Mouse (Mus musculus) intestine, postnatal 0 days (tissue): ENCODE results near the gene Lca5l. TPM values are rescaled to one million over a fixed set of nuclear protein-coding genes. Genes with fewer than 3 reads are reported as not detected.

ENCODE experiments used
- ATAC-seq: fragments of 200-750 bp; cut with Nextera tagmentation; 2 replicates; pipeline ENCODE4 v1.8.0; 2017; ENCODE audit warnings: mild to moderate bottlenecking, moderate TSS enrichment, moderate library complexity
- H3K27ac ChIP-seq: fragments of 300-500 bp; sonication (generic); 2 replicates; pipeline ENCODE4 v1.5.1; 2014; ENCODE audit warnings: mild to moderate bottlenecking, low read depth, low read length, moderate library complexity
- H3K27me3 ChIP-seq: fragments of 300-500 bp; sonication (generic); replicated peaks from 2 replicates; pipeline ENCODE4 v1.6.1; 2014; ENCODE audit warnings: low read length, mixed read lengths; ENCODE audit not compliant: control insufficient read depth, insufficient read depth
- H3K36me3 ChIP-seq: fragments of 300-500 bp; sonication (generic); 2 replicates; pipeline ENCODE4 v1.6.1; 2014; ENCODE audit warnings: mild to moderate bottlenecking, moderate library complexity; ENCODE audit not compliant: control insufficient read depth, insufficient read depth
- H3K4me1 ChIP-seq: fragments of 300-500 bp; sonication (generic); replicated peaks from 2 replicates; pipeline ENCODE4 v1.6.1; 2014; ENCODE audit warnings: antibody characterized with exemption, low read length, mixed read lengths; ENCODE audit not compliant: control insufficient read depth, insufficient read depth
- H3K4me2 ChIP-seq: fragments of 300-500 bp; sonication (generic); replicated peaks from 2 replicates; pipeline ENCODE4 v1.6.1; 2014; ENCODE audit warnings: low read depth, mild to moderate bottlenecking, moderate library complexity
- H3K4me3 ChIP-seq: fragments of 300-500 bp; sonication (generic); 2 replicates; pipeline ENCODE4 v1.5.1; 2014; ENCODE audit warnings: low read depth, low read length
- H3K9ac ChIP-seq: fragments of 300-500 bp; sonication (generic); 2 replicates; pipeline ENCODE4 v1.6.1; 2014; ENCODE audit warnings: mild to moderate bottlenecking, low read depth, low read length
- H3K9me3 ChIP-seq: fragments of 300-500 bp; sonication (generic); 2 replicates; pipeline ENCODE4 v1.6.1; 2016; ENCODE audit warnings: mixed run types; ENCODE audit not compliant: control insufficient read depth
- CTCF ChIP-seq: sonication (generic); IDR thresholded peaks from 2 replicates; pipeline ENCODE4 v1.5.1; 2016; ENCODE audit warnings: low read depth, mild to moderate bottlenecking, control low read depth, antibody characterized with exemption, moderate library complexity
- WGBS: fragments of 180-500 bp; shearing (Covaris S2); extraction: QIAGEN DNeasy Blood & Tissue Kit; methylation state at CpG from one replicate; pipeline ENCODE4 v1.1.7; 2014; 5-methylcytosine and 5-hydroxymethylcytosine counted together
- polyA plus RNA-seq: library from polyadenylated mRNA; unstranded; fragments of >200 nt; fragmentation: Nextera tagmentation; extraction: Ambion mirVana; gene quantifications from 2 replicates; pipeline ENCODE4 v1.2.1, GENCODE M21; 2015

Lca5l gene
- polyA plus RNA-seq, 1 experiment from 2014 or later = 0.44 TPM

- H3K4me1 ChIP-seq = no peaks in the 10 kb centered on the region
- no peak for TF ChIP-seq CTCF
- H3K9me3 ChIP-seq = no peaks in the 10 kb centered on the region
- H3K27ac ChIP-seq = no peak overlapping the region
- no peaks in the 10 kb centered on the region for H3K36me3 ChIP-seq
- WGBS = 70% methylated on average over 8 of the region's 8 CpGs
- no peak for ATAC-seq
- H3K4me2 ChIP-seq = no peak overlapping the region
- no peak overlapping the region for H3K4me3 ChIP-seq
- H3K27me3 ChIP-seq = no peaks in the 10 kb centered on the region
- H3K9ac ChIP-seq = no peak overlapping the region
These were observed 37.0 kb upstream of the Lca5l start for GRCm38 (mm10) chr16:96229044-96229555.

- no peak for ATAC-seq
These were observed 36.4 kb upstream of the Lca5l start for GRCm38 (mm10) chr16:96228438-96228837.

GRCm38 (mm10) chr16:96222452-96222851 lies 30.4 kb upstream of the Lca5l start:
- no peak for ATAC-seq
- Histone ChIP-seq H3K9me3 (no peaks in the 10 kb centered on the region), H3K9ac (no peak overlapping the region), H3K27me3 (no peaks in the 10 kb centered on the region), H3K4me3 (no peak overlapping the region), H3K4me1 (no peaks in the 10 kb centered on the region), H3K27ac (no peak overlapping the region), H3K36me3 (no peaks in the 10 kb centered on the region), H3K4me2 (no peak overlapping the region)
- 79% methylated on average over 1 of the region's 1 CpGs for WGBS
- no peak for TF ChIP-seq CTCF

More at GRCm38 (mm10) chr16:96228438-96228837, 36.4 kb upstream of the Lca5l start:
- Histone ChIP-seq H3K36me3 (no peaks in the 10 kb centered on the region), H3K9me3 (no peaks in the 10 kb centered on the region), H3K27ac (no peak overlapping the region), H3K9ac (no peak overlapping the region), H3K4me3 (no peak overlapping the region), H3K27me3 (no peaks in the 10 kb centered on the region), H3K4me2 (no peak overlapping the region), H3K4me1 (no peaks in the 10 kb centered on the region)
- WGBS = 39% methylated on average over 13 of the region's 13 CpGs
- no peak for TF ChIP-seq CTCF

GRCm38 (mm10) chr16:96221959-96222358 lies 29.9 kb upstream of the Lca5l start:
- Histone ChIP-seq H3K4me1 (no peaks in the 10 kb centered on the region), H3K27me3 (no peaks in the 10 kb centered on the region), H3K9me3 (no peaks in the 10 kb centered on the region), H3K4me2 (no peak overlapping the region), H3K4me3 (no peak overlapping the region), H3K36me3 (no peaks in the 10 kb centered on the region), H3K9ac (no peak overlapping the region), H3K27ac (no peak overlapping the region)
- no peak for ATAC-seq
- TF ChIP-seq CTCF = no peak
- WGBS = 80% methylated on average over 3 of the region's 3 CpGs

GRCm38 (mm10) chr16:96221491-96221890 lies 29.4 kb upstream of the Lca5l start:
- no peaks in the 10 kb centered on the region for H3K36me3 ChIP-seq
- no peaks in the 10 kb centered on the region for H3K27me3 ChIP-seq
- no peaks in the 10 kb centered on the region for H3K4me1 ChIP-seq
- 69% methylated on average over 5 of the region's 5 CpGs for WGBS
- no peak overlapping the region for H3K4me2 ChIP-seq
- TF ChIP-seq CTCF = no peak
- no peak overlapping the region for H3K27ac ChIP-seq
- ATAC-seq = no peak
- H3K4me3 ChIP-seq = no peak overlapping the region
- H3K9ac ChIP-seq = no peak overlapping the region
- no peaks in the 10 kb centered on the region for H3K9me3 ChIP-seq

- Histone ChIP-seq H3K27me3 (no peaks in the 10 kb centered on the region), H3K9ac (no peak overlapping the region), H3K27ac (no peak overlapping the region), H3K4me2 (no peak overlapping the region), H3K36me3 (no peaks in the 10 kb centered on the region), H3K4me1 (no peaks in the 10 kb centered on the region), H3K4me3 (no peak overlapping the region), H3K9me3 (no peaks in the 10 kb centered on the region)
- no peak for ATAC-seq
- TF ChIP-seq CTCF = no peak
- WGBS = 96% methylated on average over 4 of the region's 4 CpGs
These were observed 21.0 kb upstream of the Lca5l start for GRCm38 (mm10) chr16:96213027-96213426.

GRCm38 (mm10) chr16:96210856-96211255 lies 18.8 kb upstream of the Lca5l start:
- 78% methylated on average over 7 of the region's 7 CpGs for WGBS
- no peak overlapping the region for H3K9ac ChIP-seq
- H3K27me3 ChIP-seq = 0 out of 2 replicates have a peak, but pooled peaks cover 2% of the 10 kb centered on the region
- TF ChIP-seq CTCF = no peak
- H3K4me1 ChIP-seq = no peaks in the 10 kb centered on the region
- H3K9me3 ChIP-seq = no peaks in the 10 kb centered on the region
- ATAC-seq = no peak
- H3K27ac ChIP-seq = no peak overlapping the region
- no peak overlapping the region for H3K4me3 ChIP-seq
- no peaks in the 10 kb centered on the region for H3K36me3 ChIP-seq
- no peak overlapping the region for H3K4me2 ChIP-seq
